25 mouse cellular contexts compared by ENCODE assay signal in the genomic region with DNA sequence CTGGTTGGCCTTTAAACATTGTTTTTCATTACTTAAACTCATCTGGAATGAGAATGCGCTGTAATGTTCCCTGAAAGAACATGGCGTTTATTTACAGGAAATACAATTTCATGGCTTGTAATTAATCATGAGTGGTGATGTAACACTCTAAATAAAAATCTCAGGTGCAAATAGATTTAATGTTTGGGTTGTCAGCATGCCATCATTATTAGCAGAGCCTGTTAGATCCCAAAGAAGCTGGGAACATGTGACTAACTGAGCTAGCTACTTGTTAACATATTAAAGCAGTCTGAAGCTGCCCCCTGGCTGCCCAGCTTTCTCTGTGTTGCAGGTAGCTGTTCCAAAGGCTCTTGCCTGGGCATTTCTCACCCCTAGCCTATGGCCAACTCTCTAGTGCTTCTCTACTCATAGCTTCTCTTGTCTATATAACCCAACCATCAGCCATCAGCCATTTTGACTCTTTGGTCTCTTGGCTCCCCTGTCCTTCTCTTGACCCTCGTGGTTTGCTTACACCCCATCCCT. TPM values are rescaled to one million over a fixed set of nuclear protein-coding genes. Genes with fewer than 3 reads are reported as not detected.
DNase-seq lines count a peak whose midpoint lies in the region; ATAC-seq and TF ChIP-seq lines count a peak whose summit lies in the region.
"Had no signal": no experiment of that assay in that cellular context is flagged by ENCODE, and none has a peak within 500 bp of the region (broad histone marks: within the 10 kb centered on the region; RNA-seq: fewer than 3 reads in every experiment).

No protein-coding gene starts in this region.

- no peak for TF ChIP-seq EP300 in liver, postnatal 0 days (IDR thresholded peaks at IDR 0.05; ENCODE audit: low read depth)
- TF ChIP-seq EP300 in ES-Bruce4 (IDR thresholded peaks at IDR 0.05; ENCODE audit: insufficient read depth, low read depth, low read length) = 0 out of 2 replicates have a peak, but pooled peaks have one; percentile 58

- H3K4me2 ChIP-seq in liver, postnatal 0 days (ENCODE audit: low read depth, low read length) = no peak overlapping the region
- no peak overlapping the region for H3K4me2 ChIP-seq in liver, embryonic 12.5 days
- H3K4me2 ChIP-seq: heart, embryonic 15.5 days; lung, embryonic 15.5 days; midbrain, embryonic 15.5 days; neural tube, embryonic 15.5 days had no signal

- TF ChIP-seq CTCF in liver, postnatal 0 days (IDR thresholded peaks at IDR 0.05; ENCODE audit: low read depth) = peak; percentile 18; the same call in 1 of the 2 replicates
- peak; percentile 23 for TF ChIP-seq CTCF in ES-Bruce4 (IDR thresholded peaks at IDR 0.05; ENCODE audit: low read depth, low read length)

- DNase-seq in kidney, adult 11 months = peak; percentile 24
- DNase-seq in kidney, adult 18-20 months = no peak
- DNase-seq in liver, postnatal 0 days = no peak
- peak; percentile 54 for DNase-seq in gonadal fat pad, adult 2 months (ENCODE audit: low read depth)
- DNase-seq in heart, adult 8-10 months (ENCODE audit: low spot score) = no peak
- DNase-seq in testis, postnatal 14 days (ENCODE audit: low spot score) = no peak
- DNase-seq: adrenal gland, postnatal 36 days; cerebellum, adult 18-20 months; cerebellum, postnatal 36 days; heart, adult 18-20 months; layer of hippocampus, postnatal 36 days; right cerebral cortex, postnatal 14 days; spleen, adult 18-20 months; thymus, adult 18-20 months had no signal

- TF ChIP-seq POLR2A in ES-Bruce4 (IDR thresholded peaks at IDR 0.05; ENCODE audit: insufficient read depth, low read length) = no peak

- H3K27me3 ChIP-seq in liver, postnatal 0 days (ENCODE audit: insufficient read depth, low read length) = no peaks in the 10 kb centered on the region
- H3K27me3 ChIP-seq in liver, embryonic 12.5 days (replicated peaks) = no peaks in the 10 kb centered on the region
- H3K27me3 ChIP-seq in ES-Bruce4 (ENCODE audit: control insufficient read depth, insufficient read depth, low read length, poor library complexity, severe bottlenecking) = no peaks in the 10 kb centered on the region
- H3K27me3 ChIP-seq: heart, embryonic 15.5 days; lung, embryonic 15.5 days; megakaryocyte, embryonic 14.5 days; midbrain, embryonic 15.5 days; neural tube, embryonic 15.5 days had no signal

- no peaks in the 10 kb centered on the region for H3K36me3 ChIP-seq in liver, postnatal 0 days (replicated peaks; ENCODE audit: insufficient read depth, low read length)
- no peaks in the 10 kb centered on the region for H3K36me3 ChIP-seq in liver, embryonic 12.5 days
- H3K36me3 ChIP-seq in ES-Bruce4 (ENCODE audit: control insufficient read depth, insufficient read depth, low read length, poor library complexity, severe bottlenecking) = no peaks in the 10 kb centered on the region
- H3K36me3 ChIP-seq: G1E; heart, embryonic 15.5 days; lung, embryonic 15.5 days; midbrain, embryonic 15.5 days; neural tube, embryonic 15.5 days had no signal

- no peak overlapping the region for H3K27ac ChIP-seq in liver, postnatal 0 days (ENCODE audit: low read depth)
- H3K27ac ChIP-seq in liver, embryonic 12.5 days = no peak overlapping the region
- peak overlapping the region; percentile 88 for H3K27ac ChIP-seq in ES-Bruce4 (ENCODE audit: insufficient read depth, low read length)
- H3K27ac ChIP-seq: heart, embryonic 15.5 days; layer of hippocampus, adult 2 months; lung, embryonic 15.5 days; midbrain, embryonic 15.5 days; neural tube, embryonic 15.5 days had no signal

- 84% methylated on average over 3 of the region's 3 CpGs for WGBS in liver, postnatal 0 days (ENCODE audit: insufficient replicate concordance)
- WGBS in liver, embryonic 12.5 days (ENCODE audit: insufficient replicate concordance) = 72% methylated on average over 3 of the region's 3 CpGs

- ATAC-seq in liver, postnatal 0 days = no peak
- no peak for ATAC-seq in liver, embryonic 12.5 days
- ATAC-seq: hindbrain, embryonic 16.5 days; intestine, embryonic 16.5 days; midbrain, embryonic 15.5 days had no signal

- H3K9me3 ChIP-seq in liver, postnatal 0 days (ENCODE audit: low read length) = no peaks in the 10 kb centered on the region
- H3K9me3 ChIP-seq in liver, embryonic 12.5 days (replicated peaks) = no peaks in the 10 kb centered on the region
- no peaks in the 10 kb centered on the region for H3K9me3 ChIP-seq in ES-Bruce4 (replicated peaks; ENCODE audit: control insufficient read depth, insufficient read depth, low read length, poor library complexity, severe bottlenecking)
- H3K9me3 ChIP-seq: G1E; heart, embryonic 15.5 days; lung, embryonic 15.5 days; megakaryocyte, embryonic 14.5 days; midbrain, embryonic 15.5 days; neural tube, embryonic 15.5 days had no signal

- H3K4me1 ChIP-seq in liver, postnatal 0 days (ENCODE audit: insufficient read depth) = peaks cover under 1% of the 10 kb centered on the region; the same call in 1 of the 2 replicates
- H3K4me1 ChIP-seq in liver, embryonic 12.5 days = no peaks in the 10 kb centered on the region
- H3K4me1 ChIP-seq in ES-Bruce4 (ENCODE audit: control insufficient read depth, insufficient read depth, low read length) = peaks cover 8% of the 10 kb centered on the region
- H3K4me1 ChIP-seq: heart, embryonic 15.5 days had no signal

- H3K9ac ChIP-seq in liver, postnatal 0 days (replicated peaks) = no peak overlapping the region
- no peak overlapping the region for H3K9ac ChIP-seq in liver, embryonic 12.5 days
- H3K9ac ChIP-seq in ES-Bruce4 (ENCODE audit: low read depth, poor library complexity, severe bottlenecking) = peak overlapping the region; percentile 8; the same call in 1 of the 2 replicates
- H3K9ac ChIP-seq: heart, embryonic 15.5 days; lung, embryonic 15.5 days; midbrain, embryonic 15.5 days; neural tube, embryonic 15.5 days had no signal

- no peak overlapping the region for H3K4me3 ChIP-seq in liver, postnatal 0 days (ENCODE audit: low read depth, low read length)
- no peak overlapping the region for H3K4me3 ChIP-seq in liver, embryonic 12.5 days
- no peak overlapping the region for H3K4me3 ChIP-seq in ES-Bruce4 (ENCODE audit: low read depth, low read length)
- H3K4me3 ChIP-seq: heart, embryonic 15.5 days; layer of hippocampus, adult 2 months; lung, embryonic 15.5 days; megakaryocyte, embryonic 14.5 days; midbrain, embryonic 15.5 days; neural tube, embryonic 15.5 days had no signal

RNA-seq across cellular contexts. Expression of a gene that starts 26.9 kb away (rescaled TPM):
- 22.7 and 23.8 TPM in 2 replicates for polyA plus RNA-seq in liver, postnatal 0 days (2015; fragmentation: Nextera tagmentation; extraction: Ambion mirVana)
- 40.1 and 42.4 TPM in 2 replicates for polyA plus RNA-seq in liver, embryonic 12.5 days (2016; fragmentation: Nextera tagmentation; extraction: Ambion mirVana)
- polyA plus RNA-seq in ES-Bruce4 (2011; ENCODE audit: insufficient read depth, insufficient read length, low read depth, missing spikeins) = 60.9 and 72.9 TPM in 2 replicates
- 18.5 and 21.8 TPM in 2 replicates for polyA plus RNA-seq in gonadal fat pad, adult 2 months (2012; rRNA removed)
- total RNA-seq in heart, adult 8-10 months (2022) = 10 to 100 TPM; 29.4 to 42.2 (median 38.7) TPM

RNA-seq across cellular contexts. Expression of a gene that starts 27.2 kb away (rescaled TPM):
- polyA plus RNA-seq in liver, postnatal 0 days (2015; fragmentation: Nextera tagmentation; extraction: Ambion mirVana) = 2.1 TPM in 2 replicates
- 5.0 and 5.4 TPM in 2 replicates for polyA plus RNA-seq in liver, embryonic 12.5 days (2016; fragmentation: Nextera tagmentation; extraction: Ambion mirVana)
- 12.0 and 12.1 TPM in 2 replicates for polyA plus RNA-seq in ES-Bruce4 (2011; ENCODE audit: insufficient read depth, insufficient read length, low read depth, missing spikeins)
- 2.0 and 2.2 TPM in 2 replicates for polyA plus RNA-seq in gonadal fat pad, adult 2 months (2012; rRNA removed)
- total RNA-seq in heart, adult 8-10 months (2022) = 10 to 100 TPM in 1 of 4 experiments, 1 to 10 TPM in 3; 8.8 to 10.0 (median 9.6) TPM

Comparison
In these comparisons a context has a peak if more than half of its experiments do, and no peak if none do; other contexts are left out.
1. DNase-seq: peak in kidney, adult 11 months (single experiment) and gonadal fat pad, adult 2 months (single experiment); none in kidney, adult 18-20 months (single experiment), liver, postnatal 0 days (single experiment), heart, adult 8-10 months (single experiment) and testis, postnatal 14 days (single experiment).